Mouse (Mus musculus): Measurements from ENCODE around the gene Evx2.

The Evx2 gene

GRCm38 (mm10) chr2:74667191-74667841, 8.0 kb upstream of the Evx2 start:
- DNase-seq (ENCODE audit: low spot score in 2 of 2), result no peak

GRCm38 (mm10) chr2:74666411-74666810, 7.1 kb upstream of the Evx2 start:
- no peak for DNase-seq (ENCODE audit: low spot score in 2 of 2)

- no peak for DNase-seq (ENCODE audit: low spot score in 2 of 2)
Measured at GRCm38 (mm10) chr2:74663291-74663925, 4.1 kb upstream of the Evx2 start.

DNA sequence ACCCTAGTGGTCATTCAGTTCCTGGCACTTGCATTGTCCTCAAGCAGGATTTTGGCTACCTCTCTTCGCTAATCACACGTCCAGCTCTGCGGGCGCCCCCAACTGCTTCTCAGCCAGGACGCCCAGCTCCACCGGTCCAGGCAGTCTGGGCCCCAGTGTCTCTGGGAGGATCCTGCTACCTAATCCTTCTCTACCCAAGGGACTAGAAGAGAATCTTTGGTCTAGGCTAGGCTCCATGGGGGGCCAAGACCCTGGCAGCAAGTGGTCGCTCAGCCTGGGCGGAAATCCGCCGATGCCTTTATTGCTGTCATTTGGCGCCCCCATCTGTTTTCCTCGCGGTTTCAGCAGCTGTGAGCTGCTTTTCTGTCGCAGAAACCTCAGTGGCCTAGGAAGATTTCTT, 2.3 kb upstream of the Evx2 start:
- DNase-seq (ENCODE audit: low spot score in 2 of 2), result no peak

DNA sequence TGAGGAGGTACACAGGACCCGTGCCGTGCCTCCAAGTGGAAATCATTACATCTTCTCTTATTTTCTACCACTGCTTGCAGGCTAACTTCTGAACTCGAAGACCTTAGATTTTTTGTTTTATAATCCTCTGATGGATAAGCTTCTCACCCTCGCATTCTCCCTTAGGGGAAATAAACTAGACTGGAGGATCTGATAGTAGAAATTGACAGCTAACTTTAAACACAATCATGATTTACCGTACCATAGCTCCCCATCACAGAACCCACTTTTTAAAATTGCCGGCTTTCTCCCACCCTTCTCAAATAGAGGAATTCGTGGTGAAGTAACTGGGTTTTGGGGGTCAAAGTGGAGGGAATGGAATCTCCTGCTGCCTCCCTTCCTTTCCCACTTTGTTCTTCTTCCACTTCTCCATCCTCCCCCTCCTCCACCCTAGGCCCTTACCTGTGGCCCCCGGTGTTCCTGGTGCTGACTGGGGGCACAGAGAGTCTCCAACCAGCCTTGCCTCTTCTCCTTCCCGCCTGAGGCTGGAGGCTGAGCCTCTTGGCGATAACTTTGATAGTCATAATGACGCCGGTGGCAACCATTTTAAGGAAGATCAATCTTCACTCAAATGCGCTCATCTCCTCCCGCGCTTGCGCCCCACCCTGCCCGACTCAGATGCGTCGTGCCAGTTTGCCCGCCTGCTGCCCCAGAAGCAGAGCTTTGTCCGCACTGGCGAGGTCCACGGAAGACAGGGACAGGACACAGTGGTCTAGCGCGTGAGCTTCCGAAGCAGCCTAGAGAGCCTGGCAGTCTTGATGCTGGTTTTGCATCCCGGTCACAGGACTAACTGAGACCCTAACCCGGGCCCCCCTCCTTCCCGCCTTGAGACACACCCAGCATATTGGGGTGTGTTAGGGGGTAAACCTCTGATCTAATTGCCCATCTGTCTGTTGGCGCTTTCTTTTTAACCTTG, 1.3 kb upstream of the Evx2 start:
- DNase-seq (ENCODE audit: low spot score in 2 of 2), result no peak

DNA sequence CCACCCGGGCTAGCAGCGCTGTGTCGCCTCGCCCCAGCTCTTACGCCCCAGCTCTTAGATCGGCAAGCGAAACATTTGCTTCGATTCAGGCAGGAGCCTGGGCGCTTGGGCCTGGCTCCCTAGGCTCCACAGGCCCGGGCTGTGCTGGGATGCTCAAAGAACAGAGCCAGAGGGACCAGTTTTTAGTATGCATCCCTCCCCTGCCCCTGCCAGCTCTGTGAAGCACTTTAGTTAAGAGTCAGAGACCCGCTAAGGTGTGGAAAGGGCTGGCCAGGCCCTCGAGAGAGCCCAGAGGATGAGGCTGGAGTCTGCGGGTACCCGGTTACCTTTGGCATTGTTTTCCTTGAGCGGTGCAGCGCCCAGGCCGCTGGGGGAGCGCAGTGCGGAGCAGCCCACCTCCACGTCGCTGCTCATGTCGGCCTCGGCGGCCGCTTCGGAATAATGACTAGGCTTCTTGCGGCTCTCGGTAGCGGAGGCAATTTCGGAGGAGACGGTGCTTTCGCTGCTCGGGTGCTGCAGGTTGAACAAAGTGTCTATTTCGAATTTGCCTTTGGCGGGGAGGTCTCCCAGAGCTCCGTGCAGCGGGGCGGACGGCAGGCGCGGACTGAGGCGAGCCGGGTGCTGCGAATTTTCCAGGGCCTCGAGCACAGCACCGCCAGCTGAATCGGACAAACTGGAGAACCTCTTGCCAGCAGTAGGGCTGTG, 538 bp downstream of the Evx2 start:
- DNase-seq (ENCODE audit: low spot score in 2 of 2), result no peak

DNA sequence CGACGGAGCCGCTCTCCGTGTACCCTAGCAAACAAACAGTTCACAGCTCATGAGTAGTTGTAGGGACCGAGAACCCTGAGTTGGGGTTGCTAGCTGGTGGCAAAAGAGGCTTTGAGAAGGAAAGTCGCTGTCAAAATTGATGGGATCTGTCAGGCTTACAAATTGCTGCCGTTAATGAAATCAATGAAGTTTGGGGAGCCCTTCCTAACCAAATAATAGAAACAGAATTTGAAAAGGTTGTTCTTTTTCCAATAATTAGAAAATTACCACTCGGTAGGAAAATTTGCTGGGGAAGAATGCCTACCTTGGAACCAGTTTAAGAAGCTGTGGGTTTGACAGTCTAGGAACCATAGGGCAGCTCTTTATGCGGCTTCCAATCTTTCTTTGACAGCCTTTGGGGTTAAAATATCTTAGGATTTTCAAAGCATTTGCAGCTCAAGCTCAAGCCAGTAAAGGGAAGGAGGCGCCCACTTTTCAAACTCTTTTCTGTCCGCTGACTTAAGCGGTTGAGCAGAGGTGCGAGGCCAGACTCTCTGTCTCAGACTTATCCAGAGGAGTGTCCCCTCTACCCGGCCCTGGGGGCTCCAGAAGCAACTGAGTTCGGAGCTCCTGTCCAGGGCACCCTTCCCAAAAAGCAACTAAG, 1.2 kb downstream of the Evx2 start:
- no peak for DNase-seq (ENCODE audit: low spot score in 2 of 2)

- no peak for DNase-seq (ENCODE audit: low spot score in 2 of 2)
Measured at GRCm38 (mm10) chr2:74657251-74658023, 1.9 kb downstream of the Evx2 start.

DNA sequence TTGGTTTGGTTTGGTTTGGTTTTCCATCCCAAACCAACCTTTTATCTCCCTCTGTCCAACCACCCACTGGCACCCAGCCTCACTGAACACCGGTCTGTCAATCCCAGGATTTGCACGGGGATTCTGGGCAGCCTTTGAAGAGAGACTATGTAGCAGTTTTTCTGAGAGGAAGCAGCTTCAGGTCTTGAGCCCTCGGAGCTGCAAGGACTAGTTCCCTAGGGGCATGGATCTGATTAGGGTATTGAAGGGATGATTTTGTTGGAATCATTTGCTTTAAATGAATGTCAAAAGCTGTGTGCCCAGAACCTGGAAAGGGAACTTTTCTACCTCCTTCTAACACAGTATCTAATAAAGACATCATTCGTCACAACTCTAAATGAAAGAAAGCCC, 2.7 kb downstream of the Evx2 start:
- DNase-seq (ENCODE audit: low spot score in 2 of 2), result no peak

DNA sequence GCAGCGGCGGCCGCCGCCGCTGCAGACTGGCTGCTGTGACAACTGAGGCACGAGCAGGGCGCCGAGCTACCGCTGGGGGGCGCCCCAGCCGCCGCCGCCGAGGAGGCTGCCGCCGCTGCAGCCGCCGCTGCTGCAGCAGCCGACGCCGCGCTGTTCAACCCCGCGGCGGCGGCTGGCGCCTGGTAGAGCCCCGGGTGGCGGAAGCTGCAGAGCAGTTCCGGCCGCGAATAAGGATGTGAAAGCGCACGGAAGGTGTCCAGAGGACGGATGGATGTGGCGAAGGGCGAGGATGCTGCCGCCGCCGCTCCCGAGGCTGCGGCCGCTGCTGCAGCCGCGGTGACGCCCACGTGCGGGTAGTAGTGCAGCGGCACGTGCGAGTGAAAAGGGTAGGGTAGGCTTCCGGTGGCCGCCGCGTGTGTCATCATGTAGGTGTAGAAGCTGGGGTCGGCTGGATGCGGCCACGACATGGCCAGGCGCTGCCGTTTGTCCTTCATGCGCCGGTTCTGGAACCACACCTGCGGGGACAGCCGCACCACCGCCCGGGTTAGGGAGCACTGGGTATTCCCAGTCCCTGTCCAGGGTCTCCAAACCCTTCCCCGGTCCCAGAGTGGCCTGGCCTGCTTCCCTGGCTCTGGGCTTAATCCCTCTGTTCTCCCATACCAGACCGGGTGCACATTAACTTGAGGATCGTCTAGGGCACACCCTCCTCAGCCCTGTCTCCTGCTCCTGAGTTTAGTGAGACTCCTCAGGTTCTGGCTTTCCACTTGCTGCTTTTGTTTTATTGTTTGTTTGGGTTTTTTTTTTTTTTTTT, 3.3 kb downstream of the Evx2 start:
- DNase-seq (ENCODE audit: low spot score in 2 of 2), result no peak

- DNase-seq (ENCODE audit: low spot score in 2 of 2), result no peak
Measured at GRCm38 (mm10) chr2:74655420-74655781, 4.0 kb downstream of the Evx2 start.

- no peak for DNase-seq (ENCODE audit: low spot score in 2 of 2)
Measured at GRCm38 (mm10) chr2:74654743-74655419, 4.5 kb downstream of the Evx2 start.

- no peak for DNase-seq (ENCODE audit: low spot score in 2 of 2)
Measured at GRCm38 (mm10) chr2:74653781-74654535, 5.4 kb downstream of the Evx2 start.

- no peak for DNase-seq (ENCODE audit: low spot score in 2 of 2)
Measured at GRCm38 (mm10) chr2:74652996-74653340, 6.4 kb downstream of the Evx2 start.

- DNase-seq (ENCODE audit: low spot score in 2 of 2), result no peak
Measured at GRCm38 (mm10) chr2:74647082-74647864, 12.1 kb downstream of the Evx2 start.

DNA sequence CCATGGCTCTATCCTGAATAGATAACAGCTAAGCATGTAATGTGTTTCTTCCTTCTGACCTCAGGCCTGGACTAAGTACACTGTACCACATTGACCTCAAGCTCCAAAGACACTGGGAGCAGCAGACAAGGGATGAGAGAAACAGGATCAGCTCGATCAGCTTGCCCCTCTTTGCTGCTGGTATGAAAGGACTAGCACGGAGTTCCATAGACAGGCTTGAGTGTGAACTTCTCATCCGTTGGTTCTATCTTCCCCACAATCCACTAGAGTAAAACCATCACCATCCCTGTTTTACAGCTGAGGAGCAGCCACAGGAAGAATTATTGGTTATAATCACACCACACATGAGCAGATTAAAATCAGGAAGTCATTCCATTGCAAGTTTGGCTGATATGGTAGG, 13.7 kb downstream of the Evx2 start:
- DNase-seq (ENCODE audit: low spot score in 2 of 2), result no peak

- DNase-seq (ENCODE audit: low spot score in 2 of 2), result no peak
Measured at GRCm38 (mm10) chr2:74642431-74642830, 16.9 kb downstream of the Evx2 start.

DNA sequence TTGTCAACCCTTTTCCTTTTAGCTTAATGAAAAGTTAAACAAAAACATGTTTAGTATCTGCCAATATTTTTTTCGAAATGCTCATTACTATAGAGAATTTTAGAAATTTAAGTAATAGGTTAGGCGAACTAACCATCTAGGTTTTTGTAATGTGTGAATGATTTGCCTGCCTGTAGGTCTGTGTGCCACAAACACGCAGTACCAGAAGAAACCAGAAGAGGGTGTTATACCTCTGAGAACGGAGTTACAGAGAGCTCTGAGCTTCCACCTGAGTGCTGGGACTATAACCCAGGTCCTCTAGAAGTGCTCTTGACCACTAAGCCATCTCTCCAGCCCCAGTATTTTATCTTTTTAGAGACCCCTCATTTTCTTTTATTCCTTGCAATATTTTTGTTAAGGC, 23.9 kb downstream of the Evx2 start:
- no peak for DNase-seq (ENCODE audit: low spot score in 2 of 2)

Data from urinary bladder, adult 18-20 months (tissue).